Mouse (Mus musculus) embryonic facial prominence, embryonic 14.5 days (tissue): ENCODE measurements around the gene Pknox2. TPM values are rescaled to one million over a fixed set of nuclear protein-coding genes. Genes with fewer than 3 reads are reported as not detected.

Source experiments
- ATAC-seq: fragments of 200-750 bp; cut with Nextera tagmentation; 2 replicates; pipeline ENCODE4 v1.8.0; 2017; ENCODE audit warnings: low read depth, moderate number of reproducible peaks, moderate TSS enrichment
- DNase-seq: peaks from one replicate; pipeline ENCODE4 v3.0.0-alpha.2; 2015; ENCODE audit warnings: low spot score
- H3K27ac ChIP-seq: fragments of 300-500 bp; sonication (generic); replicated peaks from 2 replicates; pipeline ENCODE4 v1.5.1; 2014; ENCODE audit warnings: low read depth, mild to moderate bottlenecking, low read length, moderate library complexity
- H3K27me3 ChIP-seq: fragments of 300-500 bp; sonication (generic); replicated peaks from 2 replicates; pipeline ENCODE4 v1.6.1; 2014; ENCODE audit warnings: low read length; ENCODE audit not compliant: control insufficient read depth, insufficient read depth
- H3K36me3 ChIP-seq: fragments of 300-500 bp; sonication (generic); 2 replicates; pipeline ENCODE4 v1.6.1; 2014; ENCODE audit warnings: low read length, mixed read lengths; ENCODE audit not compliant: control insufficient read depth, insufficient read depth
- H3K4me1 ChIP-seq: fragments of 300-500 bp; sonication (generic); 2 replicates; pipeline ENCODE4 v1.6.1; 2014; ENCODE audit warnings: antibody characterized with exemption, low read length; ENCODE audit not compliant: control insufficient read depth, insufficient read depth
- H3K4me2 ChIP-seq: fragments of 300-500 bp; sonication (generic); 2 replicates; pipeline ENCODE4 v1.6.1; 2014; ENCODE audit warnings: low read depth, mild to moderate bottlenecking, low read length, moderate library complexity, mixed read lengths
- H3K4me3 ChIP-seq: fragments of 300-500 bp; sonication (generic); 2 replicates; pipeline ENCODE4 v1.5.1; 2014; ENCODE audit warnings: low read depth, mild to moderate bottlenecking, low read length
- H3K9ac ChIP-seq: fragments of 300-500 bp; sonication (generic); 2 replicates; pipeline ENCODE4 v1.6.1; 2014; ENCODE audit warnings: low read depth, mild to moderate bottlenecking, low read length, moderate library complexity, mixed read lengths
- H3K9me3 ChIP-seq: fragments of 300-500 bp; sonication (generic); 2 replicates; pipeline ENCODE4 v1.6.1; 2016; ENCODE audit warnings: low read length; ENCODE audit not compliant: control insufficient read depth
- WGBS: fragments of 180-500 bp; shearing (Covaris S2); extraction: QIAGEN DNeasy Blood & Tissue Kit; methylation state at CpG from one replicate; pipeline ENCODE4 v1.1.7; 2014; 5-methylcytosine and 5-hydroxymethylcytosine counted together
- polyA plus RNA-seq: library from polyadenylated mRNA; unstranded; fragments of >200 nt; fragmentation: Nextera tagmentation; extraction: Ambion mirVana; gene quantifications from 2 replicates; pipeline ENCODE4 v1.2.1, GENCODE M21; 2014

Gene Pknox2
- polyA plus RNA-seq, 1 experiment from 2014 or later, result 9.5 TPM

GRCm38 (mm10) chr9:36951133-36951484 lies 196.1 kb downstream of the Pknox2 start:
- Histone ChIP-seq H3K4me3 (no peak overlapping the region), H3K4me2 (no peak overlapping the region), H3K9me3 (no peaks in the 10 kb centered on the region), H3K9ac (no peak overlapping the region), H3K27ac (no peak overlapping the region), H3K27me3 (no peaks in the 10 kb centered on the region), H3K4me1 (no peaks in the 10 kb centered on the region; the same call in 1 of the 2 replicates), H3K36me3 (no peaks in the 10 kb centered on the region)
- WGBS, result 89% methylated on average over 2 of the region's 2 CpGs
- DNase-seq, result no peak
- no peak for ATAC-seq

DNA sequence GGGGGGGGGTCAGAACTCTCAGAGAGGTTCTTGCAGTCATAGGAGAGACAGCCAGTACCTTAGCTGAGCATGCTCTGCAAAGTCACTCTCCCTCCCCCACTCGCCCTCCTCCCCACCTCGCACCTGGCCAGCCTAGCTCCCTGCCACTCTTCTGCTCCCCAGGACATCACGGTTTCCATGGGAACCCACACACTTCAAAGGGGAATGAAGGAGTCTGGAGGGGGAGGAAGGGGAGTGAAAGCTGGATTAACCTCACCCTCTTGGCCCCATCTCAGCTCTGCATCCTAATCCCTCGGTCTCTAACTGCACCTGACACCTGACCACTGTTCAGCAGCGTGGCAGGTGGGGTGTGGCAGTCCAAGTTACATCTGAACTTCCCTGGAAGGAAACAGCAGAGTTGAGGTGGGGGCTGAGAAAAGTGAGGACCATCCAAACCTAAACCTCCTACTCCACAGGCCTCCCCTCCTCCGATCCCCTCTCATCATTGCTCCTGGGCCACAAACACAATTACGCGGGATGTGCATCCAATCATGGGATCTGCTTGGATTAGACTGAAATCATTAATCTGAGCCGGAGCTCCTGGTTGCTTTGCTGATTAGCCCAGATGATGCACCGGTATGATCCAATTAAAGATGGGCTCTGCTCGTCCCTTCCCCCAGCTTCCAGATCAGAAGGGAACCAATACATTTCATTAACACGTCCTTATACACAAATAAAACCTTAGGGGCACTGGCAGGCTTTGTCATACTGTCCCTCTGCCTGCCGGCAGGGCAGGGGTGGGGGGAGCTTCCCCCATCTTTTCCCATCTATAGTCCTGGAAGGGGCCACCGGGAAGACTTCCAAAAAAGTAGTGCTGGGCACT lies 196.7 kb downstream of the Pknox2 start:
- Histone ChIP-seq H3K9me3 (no peaks in the 10 kb centered on the region), H3K9ac (no peak overlapping the region), H3K27me3 (no peaks in the 10 kb centered on the region), H3K4me2 (no peak overlapping the region), H3K36me3 (no peaks in the 10 kb centered on the region), H3K4me1 (no peaks in the 10 kb centered on the region; the same call in 1 of the 2 replicates), H3K4me3 (no peak overlapping the region), H3K27ac (no peak overlapping the region)
- DNase-seq, result no peak
- 27% methylated on average over 14 of the region's 14 CpGs for WGBS
- ATAC-seq, result peak; percentile 41; the same call in 1 of the 2 replicates

DNA sequence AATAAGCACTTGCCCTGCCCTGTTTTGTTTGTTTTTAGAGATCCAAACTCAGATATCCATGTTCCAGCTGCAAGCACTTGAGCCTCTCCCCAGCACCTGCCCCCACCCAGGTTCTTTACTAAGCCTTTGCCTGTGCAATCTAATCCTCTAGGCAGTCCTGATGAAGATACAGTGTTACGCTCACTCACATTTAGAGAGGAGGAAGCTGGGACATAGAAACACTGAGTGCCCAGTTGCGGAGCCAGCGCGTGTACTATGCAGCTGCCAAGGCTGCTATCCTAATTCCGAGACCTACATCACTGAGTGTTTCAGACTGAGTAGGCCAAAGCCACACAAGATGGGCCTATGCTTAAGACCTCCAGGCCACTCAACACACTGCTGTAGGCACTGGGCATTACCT lies 199.0 kb downstream of the Pknox2 start:
- DNase-seq, result no peak
- H3K4me2 ChIP-seq, result no peak overlapping the region
- WGBS, result 84% methylated on average over 5 of the region's 5 CpGs
- no peaks in the 10 kb centered on the region for H3K27me3 ChIP-seq
- H3K4me1 ChIP-seq, result no peaks in the 10 kb centered on the region; the same call in 1 of the 2 replicates
- H3K9me3 ChIP-seq, result no peaks in the 10 kb centered on the region
- H3K36me3 ChIP-seq, result no peaks in the 10 kb centered on the region
- H3K27ac ChIP-seq, result no peak overlapping the region
- no peak overlapping the region for H3K9ac ChIP-seq
- H3K4me3 ChIP-seq, result no peak overlapping the region
- peak; percentile 53; the same call in 1 of the 2 replicates for ATAC-seq

DNA sequence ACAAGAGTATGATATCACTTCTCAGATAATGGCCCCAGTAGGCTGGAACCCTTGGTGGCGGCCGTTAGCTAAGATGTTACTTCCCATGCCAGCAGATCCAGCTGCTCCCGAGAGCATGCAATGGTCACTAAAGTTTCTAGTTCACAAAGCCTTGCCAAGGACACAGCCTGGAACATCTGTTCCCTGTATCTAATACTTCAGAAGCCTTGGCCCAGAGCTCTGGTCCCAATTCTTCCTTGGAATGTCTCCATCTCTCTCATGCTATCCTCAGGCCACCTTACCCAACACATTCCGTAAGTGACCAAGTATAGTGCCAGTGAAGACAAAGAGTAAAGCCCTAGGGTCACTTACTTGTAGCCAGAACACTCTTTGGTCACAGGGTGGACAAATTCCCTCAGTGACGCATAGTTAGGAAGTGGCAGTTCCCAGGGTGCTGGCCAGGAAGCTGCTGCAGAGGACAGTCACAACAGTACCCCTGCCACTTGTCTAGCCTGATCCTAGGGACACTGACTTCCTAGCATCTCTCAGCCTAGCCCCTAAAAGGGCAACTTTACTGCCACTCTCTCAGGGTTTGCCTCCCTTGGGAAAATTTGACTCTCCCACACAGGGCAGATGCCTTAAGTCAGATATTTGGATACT lies 200.0 kb downstream of the Pknox2 start:
- H3K36me3 ChIP-seq, result no peaks in the 10 kb centered on the region
- no peaks in the 10 kb centered on the region; the same call in 1 of the 2 replicates for H3K4me1 ChIP-seq
- H3K4me2 ChIP-seq, result no peak overlapping the region
- no peak for DNase-seq
- H3K4me3 ChIP-seq, result no peak overlapping the region
- H3K9me3 ChIP-seq, result no peaks in the 10 kb centered on the region
- no peak overlapping the region for H3K9ac ChIP-seq
- no peak overlapping the region for H3K27ac ChIP-seq
- ATAC-seq, result no peak
- WGBS, result 86% methylated on average over 5 of the region's 5 CpGs
- no peaks in the 10 kb centered on the region for H3K27me3 ChIP-seq

GRCm38 (mm10) chr9:36944843-36945242 lies 202.4 kb downstream of the Pknox2 start:
- Histone ChIP-seq H3K4me1 (peaks cover 13% of the 10 kb centered on the region), H3K27ac (no peak overlapping the region), H3K36me3 (no peaks in the 10 kb centered on the region), H3K27me3 (no peaks in the 10 kb centered on the region), H3K9me3 (no peaks in the 10 kb centered on the region), H3K9ac (no peak overlapping the region), H3K4me3 (no peak overlapping the region), H3K4me2 (no peak overlapping the region)
- ATAC-seq, result no peak
- 67% methylated on average over 7 of the region's 7 CpGs for WGBS
- peak; percentile 37 for DNase-seq

DNA sequence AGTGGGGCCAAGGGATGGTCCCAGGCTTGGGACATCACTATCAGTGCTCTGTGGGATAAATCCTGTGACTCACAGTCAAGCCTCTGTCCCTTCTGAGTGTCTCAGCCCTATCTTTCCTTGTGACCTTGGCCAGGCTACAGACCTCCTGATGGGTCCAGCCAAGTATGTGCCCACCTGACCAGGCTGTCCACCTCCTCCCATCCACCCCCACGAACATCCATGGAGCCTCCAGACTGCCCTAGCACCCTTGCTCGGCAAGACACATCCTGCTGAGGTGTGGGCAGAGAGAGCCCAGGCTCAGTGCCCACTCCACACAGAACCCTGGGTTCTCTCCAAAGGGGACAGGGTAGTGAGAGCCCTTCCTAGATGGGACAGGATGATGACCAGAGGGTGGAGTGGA lies 204.6 kb downstream of the Pknox2 start:
- H3K9ac ChIP-seq, result no peak overlapping the region
- no peaks in the 10 kb centered on the region for H3K36me3 ChIP-seq
- ATAC-seq (no peak), DNase-seq (no peak)
- no peak overlapping the region for H3K27ac ChIP-seq
- no peak overlapping the region for H3K4me2 ChIP-seq
- no peaks in the 10 kb centered on the region for H3K9me3 ChIP-seq
- peaks cover 15% of the 10 kb centered on the region for H3K4me1 ChIP-seq
- H3K27me3 ChIP-seq, result no peaks in the 10 kb centered on the region
- 94% methylated on average over 2 of the region's 2 CpGs for WGBS
- H3K4me3 ChIP-seq, result no peak overlapping the region

DNA sequence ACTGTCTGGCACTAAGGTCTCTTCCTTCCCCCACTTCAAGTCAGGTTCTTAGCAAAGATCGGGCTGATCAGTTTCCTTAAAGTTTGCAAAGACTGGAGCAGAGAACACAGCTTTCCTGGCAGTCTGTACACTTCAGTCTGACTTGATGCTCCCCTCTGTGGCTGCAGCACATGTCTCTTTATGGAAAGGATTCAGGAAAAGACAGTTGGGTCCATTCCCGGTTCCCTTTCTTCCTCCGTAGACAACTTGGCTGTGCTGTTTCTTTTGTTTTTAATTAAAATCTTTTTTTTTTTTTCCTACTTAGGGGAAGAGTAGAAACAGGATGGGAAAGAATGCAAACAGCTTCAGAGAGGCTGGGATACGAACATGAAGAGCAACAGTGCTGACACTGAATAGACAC lies 205.1 kb downstream of the Pknox2 start:
- Histone ChIP-seq H3K27me3 (no peaks in the 10 kb centered on the region), H3K9me3 (no peaks in the 10 kb centered on the region), H3K4me1 (peaks cover 15% of the 10 kb centered on the region), H3K27ac (no peak overlapping the region), H3K4me3 (no peak overlapping the region), H3K4me2 (no peak overlapping the region), H3K36me3 (no peaks in the 10 kb centered on the region), H3K9ac (no peak overlapping the region)
- WGBS, result 45% methylated on average over 4 of the region's 4 CpGs
- DNase-seq, result peak; percentile 73
- no peak for ATAC-seq

DNA sequence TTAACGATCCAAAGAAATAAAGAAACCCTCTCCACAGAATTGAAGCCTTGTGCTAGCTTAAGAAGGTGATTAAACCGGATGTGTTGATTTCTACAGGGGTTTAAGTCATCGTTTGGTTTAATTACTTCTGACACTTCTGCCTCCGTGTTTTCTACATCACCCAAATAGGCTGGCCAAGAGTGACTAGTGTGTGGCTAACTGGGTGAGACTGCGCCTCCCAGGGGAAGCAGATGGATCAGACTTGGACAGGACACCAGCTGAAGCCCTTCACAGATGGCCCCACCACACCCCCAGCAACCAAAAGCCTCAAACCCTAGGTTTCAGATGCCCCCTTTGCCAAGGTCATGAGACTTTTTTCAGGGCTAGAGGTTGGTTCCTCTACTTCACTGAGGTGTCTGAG lies 205.6 kb downstream of the Pknox2 start:
- H3K27me3 ChIP-seq, result no peaks in the 10 kb centered on the region
- H3K4me3 ChIP-seq, result no peak overlapping the region
- peaks cover 15% of the 10 kb centered on the region for H3K4me1 ChIP-seq
- DNase-seq, result no peak
- H3K27ac ChIP-seq, result no peak overlapping the region
- no peaks in the 10 kb centered on the region for H3K9me3 ChIP-seq
- H3K4me2 ChIP-seq, result no peak overlapping the region
- ATAC-seq, result no peak
- H3K9ac ChIP-seq, result no peak overlapping the region
- 15% methylated on average over 5 of the region's 5 CpGs for WGBS
- H3K36me3 ChIP-seq, result no peaks in the 10 kb centered on the region
